Mouse (Mus musculus) right cerebral cortex, postnatal 36 days (tissue): ENCODE measurements at regions not wholly inside any gene's neighbourhood (a gene's known extent, or its start where the extent isn't known, plus 50 kb on each side); places are given as distances from the start of the nearest gene placed in this dataset.

ENCODE experiments used
- DNase-seq, 2 experiments: peaks; one replicate each; pipeline ENCODE4 v3.0.0; 2022; ENCODE audit warnings: low spot score in 2 of 2, mixed read lengths in 1 of 2

DNA sequence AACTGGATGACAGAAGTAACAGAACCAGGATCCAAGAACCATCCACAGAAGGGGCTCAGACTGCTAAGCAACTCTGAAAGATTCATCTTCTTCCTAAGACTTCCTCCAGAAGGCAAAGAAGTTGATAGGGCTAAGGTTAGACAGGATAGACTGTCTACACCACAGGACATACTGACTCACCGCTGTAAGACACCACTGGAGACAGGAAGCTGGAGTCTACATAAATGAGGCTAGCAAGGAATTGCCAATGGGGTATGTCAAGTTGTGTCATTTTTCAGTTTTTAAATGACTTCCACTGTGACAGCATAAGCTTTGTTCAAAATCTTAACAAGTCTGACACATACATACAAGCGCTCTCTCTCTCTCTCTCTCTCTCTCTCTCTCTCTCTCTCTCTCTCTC, 645.4 kb upstream of the Gm10131 start:
- no peak for DNase-seq

DNA sequence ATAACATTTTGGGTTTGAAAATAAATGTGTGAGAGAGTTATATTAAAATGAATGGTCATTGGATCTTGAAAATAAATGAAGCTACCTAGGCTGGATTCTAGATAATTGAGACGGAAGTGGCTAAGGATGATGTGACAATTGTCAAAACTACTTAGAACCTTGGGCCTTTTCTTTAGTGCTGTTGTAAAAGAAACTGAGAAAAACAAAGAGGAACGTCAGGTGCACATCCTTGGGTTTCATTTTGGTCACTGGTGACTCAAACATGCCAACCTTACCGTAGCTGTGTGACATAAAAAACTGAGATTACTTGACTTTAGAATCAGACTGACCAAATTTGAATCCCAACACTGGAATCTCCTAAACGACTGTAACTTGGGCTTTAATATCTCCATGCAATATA, 644.6 kb upstream of the Gm10131 start:
- DNase-seq, result no peak

DNA sequence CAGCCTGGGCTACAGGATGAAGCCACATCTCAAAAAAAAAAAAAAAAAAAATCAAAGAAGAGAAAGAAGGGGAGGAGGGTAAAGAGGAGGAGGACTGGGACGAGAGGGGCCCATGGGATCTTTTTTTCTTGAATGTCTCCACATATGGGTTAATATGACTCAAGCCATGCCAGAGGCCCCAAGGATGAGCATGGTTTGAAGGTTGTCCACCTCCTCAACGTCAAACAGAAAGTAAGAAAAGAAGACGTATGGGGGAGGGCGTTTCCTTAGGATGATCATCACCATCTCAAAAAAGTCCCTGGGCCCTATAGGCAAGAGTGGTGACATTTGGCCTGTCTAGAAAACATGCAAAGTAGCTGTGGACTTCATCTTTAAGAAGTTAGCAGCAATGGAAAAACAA, 643.9 kb upstream of the Gm10131 start:
- no peak for DNase-seq

DNA sequence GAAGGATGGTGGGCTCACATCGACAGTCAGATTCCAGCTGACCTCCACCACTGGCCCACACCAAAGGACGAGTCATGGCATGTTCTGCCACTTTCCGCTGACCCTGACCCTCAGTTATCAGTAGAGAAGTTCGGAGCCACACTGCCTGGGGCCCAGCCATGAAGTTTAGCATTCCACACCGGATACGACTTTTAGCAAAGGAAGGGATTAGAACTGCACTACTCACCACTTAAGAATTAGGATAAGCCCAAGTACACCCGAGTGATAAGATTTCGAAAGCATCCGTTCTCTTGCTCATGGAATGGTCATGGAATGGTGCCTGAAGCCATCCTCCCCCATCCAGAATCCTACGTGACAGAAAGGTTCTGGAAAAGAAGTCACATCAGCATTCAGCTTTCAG, 641.5 kb upstream of the Gm10131 start:
- DNase-seq, result no peak

DNA sequence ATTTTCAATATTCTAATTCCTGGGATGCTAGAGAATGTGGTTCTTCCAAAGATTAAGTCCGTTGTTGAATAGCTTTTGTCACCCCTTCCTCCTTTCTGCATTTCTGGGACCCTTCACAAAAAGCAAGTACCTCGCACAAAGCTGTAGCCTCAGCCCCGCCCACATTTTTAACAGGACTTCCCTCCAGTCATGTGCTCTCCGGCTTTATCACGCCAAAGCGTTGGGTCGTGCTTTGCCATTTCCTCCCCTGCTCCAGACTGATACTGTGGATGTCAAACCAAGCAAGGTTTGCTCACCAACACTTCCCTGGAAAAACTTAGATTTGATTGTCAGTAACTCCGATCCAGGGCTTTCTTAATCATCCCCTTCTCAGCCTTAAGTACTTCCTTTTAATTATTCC, 637.0 kb upstream of the Gm10131 start:
- DNase-seq, result no peak

DNA sequence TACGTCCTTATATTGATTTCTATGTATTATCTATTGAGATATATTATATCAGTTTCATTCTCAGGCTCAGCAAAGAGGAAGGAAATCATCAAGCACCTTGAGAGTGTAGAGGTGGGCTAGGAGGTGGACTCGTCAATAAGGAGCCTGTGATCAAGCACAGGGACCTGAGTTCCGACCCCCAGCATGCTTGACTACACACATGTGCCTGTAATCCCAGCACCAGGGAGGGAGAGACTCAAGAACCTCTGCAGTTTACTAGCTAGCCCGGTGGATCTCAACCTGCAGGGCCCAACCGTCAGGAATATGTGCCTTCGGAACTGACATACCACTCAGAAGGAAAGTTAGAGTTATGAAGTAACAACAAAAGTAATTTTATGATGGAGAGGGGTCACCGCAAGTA, 634.2 kb upstream of the Gm10131 start:
- no peak for DNase-seq

DNA sequence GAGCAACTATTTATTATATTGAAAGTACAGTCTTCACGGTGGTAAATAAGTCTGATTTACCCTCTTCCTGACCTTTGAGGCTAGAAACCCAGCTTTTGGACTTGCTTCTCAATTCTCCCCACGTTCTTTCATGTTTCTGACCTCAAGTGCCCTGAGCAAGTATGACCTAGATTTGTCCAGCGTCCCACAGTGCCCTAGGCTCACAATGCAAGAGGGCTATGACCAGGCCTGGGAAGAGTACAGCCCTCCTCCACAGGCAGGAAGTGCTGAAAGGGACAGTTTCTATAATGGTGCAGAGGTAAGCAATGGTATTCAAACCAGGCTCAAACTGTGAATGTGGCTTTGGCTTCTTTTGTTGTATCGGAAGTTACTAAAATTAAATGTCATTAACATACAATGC, 633.1 kb upstream of the Gm10131 start:
- DNase-seq, result no peak

DNA sequence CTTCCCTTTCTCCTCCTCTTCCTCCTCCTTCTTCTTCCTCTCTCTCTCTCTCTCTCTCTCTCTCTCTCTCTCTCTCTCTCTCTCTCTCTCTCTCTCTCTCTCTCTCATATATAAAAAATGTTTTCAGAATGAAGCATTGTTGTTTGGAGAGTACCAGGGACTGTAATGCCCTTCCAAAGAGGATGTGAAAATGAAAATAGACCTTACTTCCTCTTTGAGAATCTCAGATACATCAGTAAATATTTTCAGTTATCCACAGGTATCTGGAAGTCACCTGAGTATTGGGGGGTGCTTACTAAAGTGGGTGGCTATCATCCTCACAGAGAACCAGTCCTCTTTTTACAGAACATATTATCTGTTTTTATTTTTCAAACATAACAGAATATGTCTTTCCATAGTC, 632.6 kb upstream of the Gm10131 start:
- DNase-seq, result no peak

DNA sequence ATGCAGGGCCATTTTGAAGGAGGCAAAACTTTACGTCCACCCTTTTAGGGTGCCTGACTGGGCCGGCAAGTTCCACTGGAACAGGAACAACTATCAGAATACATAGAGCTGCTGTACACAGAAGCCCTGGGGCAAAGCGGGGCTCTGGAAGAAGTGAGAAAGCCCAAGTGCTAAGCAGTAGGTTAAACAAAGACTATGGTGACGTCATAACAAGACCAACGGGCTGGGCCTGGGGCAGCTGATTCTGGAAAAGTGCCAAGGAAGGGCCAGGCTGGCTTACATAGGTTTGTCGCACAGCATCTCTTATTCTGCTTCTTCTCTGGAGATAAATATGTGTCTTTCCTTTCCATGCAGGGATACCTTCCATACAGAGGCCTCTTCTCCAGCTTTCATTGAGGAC, 631.6 kb upstream of the Gm10131 start:
- DNase-seq, result no peak

DNA sequence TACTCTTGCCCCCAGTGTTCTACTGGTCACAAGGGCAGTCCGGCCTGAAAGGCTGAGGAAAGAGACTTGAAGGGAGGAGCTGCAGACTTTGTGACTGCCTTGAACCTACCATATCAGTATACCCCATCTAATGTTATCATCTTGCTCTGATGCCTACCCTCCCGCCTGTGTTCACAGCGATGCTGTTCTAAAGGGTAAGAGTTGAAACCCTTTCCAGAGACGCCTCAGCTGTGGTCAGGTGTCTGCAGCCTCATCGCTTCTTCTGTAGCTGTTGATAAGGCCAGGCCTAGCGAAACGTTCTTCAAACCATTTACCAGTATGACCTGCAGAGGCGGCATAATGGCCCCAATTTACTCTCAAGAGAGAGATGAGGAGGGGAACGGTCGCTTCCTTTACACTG, 629.3 kb upstream of the Gm10131 start:
- DNase-seq, result no peak

DNA sequence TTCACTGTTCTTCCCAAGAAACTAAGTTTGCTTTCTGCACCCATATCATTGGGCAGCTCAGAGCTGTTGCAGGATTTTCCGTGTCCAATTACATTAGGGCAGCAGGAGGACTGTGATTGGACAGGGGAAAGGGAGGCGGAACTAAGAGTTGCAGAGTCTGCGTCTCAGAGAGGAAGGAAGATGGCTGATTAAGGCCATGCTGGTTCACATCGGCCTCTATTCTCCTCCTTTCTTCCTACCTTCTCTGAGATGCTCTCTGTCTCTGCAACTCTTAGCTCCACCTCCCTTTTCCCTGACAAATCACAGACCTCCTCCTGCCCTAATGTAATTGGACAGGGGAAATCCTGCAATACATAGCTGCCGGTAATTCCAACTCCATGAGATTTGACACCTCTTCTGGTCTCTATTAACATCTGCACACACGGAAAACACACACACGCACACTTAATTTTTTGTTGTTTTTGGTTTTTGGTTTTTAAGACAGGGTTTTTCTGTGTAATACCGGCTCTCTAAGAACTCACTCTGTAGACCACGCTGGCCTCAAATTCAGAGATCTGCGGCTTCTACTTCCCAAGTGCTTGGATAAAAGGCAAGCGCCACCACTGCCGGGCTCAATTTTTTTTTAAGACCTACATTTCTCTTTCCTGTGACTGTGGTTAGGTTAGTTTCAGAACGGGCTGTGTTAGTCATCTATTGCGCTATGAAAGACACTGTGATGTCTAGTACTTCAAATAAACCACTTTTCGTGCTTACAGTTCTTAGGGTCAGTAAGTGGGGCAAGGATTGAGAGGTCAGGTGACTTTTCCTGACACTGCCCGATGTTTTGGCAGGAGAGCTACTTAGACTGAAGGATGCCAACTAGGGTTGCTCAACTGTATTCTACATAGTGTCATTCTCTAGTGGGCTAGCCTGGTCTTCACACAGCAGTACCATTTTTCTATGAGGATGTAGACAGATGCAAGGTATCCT, 628.6 kb upstream of the Gm10131 start:
- DNase-seq, result no peak

DNA sequence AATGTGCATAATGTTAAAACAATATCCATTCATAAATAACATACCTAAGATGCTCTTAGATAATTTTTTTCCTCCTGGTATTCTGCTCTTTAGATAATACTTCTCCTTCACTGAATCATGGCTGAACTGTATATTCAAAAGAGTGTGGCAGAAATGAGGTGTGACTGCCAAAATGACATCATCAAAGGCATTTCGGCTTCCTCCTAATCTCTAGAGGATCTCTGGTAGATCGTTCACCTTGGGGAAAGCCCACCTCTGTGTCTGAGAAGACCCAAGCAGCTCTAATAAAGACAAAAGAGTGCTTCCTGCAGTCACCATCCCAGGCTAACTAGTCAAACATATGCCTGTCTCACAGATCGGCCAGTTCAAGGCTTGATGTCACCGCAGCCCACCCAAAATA, 624.7 kb upstream of the Gm10131 start:
- no peak for DNase-seq

DNA sequence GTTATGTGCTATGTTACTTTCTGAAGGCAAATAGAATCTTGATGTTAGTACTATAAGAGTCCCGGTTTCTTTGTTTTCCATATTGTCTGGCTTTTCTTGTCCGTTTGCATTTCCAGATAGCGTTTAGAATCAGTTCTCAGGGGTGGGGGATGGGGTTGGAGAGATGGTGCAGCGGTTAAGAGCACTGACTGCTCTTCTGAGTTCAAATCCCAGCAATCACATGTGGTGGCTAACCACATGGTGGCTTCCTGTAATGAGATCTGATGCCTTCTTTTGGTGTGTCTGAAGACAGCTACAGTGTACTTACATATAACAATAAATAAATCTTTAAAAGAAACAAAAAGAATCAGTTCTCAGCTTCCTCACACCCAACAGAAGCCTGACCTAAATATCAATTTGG, 623.5 kb upstream of the Gm10131 start:
- no peak for DNase-seq

DNA sequence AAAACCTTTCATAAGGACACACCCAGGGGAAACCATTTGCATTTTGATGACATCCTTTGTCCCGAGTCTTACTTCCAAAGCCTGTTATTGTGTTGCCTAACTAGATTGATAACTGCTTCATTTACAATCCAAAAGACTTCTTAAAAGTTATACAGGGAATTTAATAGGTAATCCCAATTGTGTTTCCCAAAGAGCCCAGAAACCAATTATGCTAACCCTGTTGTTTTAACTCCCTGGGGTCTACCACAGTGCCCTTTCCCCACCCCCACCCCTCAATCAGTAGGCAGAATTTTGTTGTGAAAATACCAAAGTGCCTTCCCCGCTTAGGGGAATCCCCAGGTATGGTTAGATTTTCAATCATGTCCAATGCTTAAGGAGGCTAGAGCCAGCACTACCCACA, 621.3 kb upstream of the Gm10131 start:
- DNase-seq, result no peak

DNA sequence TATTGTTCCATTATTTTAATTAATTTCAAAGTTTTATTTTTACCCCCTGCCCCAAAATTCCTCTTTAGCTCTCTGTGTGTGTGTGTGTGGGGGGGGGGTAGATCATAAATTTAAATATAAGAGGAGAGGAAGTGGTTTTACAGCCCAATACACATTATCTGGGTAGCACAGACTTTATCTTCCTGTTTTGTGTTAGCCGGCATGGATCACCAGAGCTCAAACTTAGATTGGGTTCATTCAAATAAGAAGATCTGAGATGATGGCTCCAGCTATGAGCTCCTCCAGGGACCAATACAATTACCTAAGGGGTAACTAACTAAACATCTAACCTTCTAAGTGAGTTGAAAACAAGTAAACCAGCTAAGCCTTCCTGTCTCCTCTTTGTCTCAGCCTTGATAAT, 620.8 kb upstream of the Gm10131 start:
- DNase-seq, result no peak

DNA sequence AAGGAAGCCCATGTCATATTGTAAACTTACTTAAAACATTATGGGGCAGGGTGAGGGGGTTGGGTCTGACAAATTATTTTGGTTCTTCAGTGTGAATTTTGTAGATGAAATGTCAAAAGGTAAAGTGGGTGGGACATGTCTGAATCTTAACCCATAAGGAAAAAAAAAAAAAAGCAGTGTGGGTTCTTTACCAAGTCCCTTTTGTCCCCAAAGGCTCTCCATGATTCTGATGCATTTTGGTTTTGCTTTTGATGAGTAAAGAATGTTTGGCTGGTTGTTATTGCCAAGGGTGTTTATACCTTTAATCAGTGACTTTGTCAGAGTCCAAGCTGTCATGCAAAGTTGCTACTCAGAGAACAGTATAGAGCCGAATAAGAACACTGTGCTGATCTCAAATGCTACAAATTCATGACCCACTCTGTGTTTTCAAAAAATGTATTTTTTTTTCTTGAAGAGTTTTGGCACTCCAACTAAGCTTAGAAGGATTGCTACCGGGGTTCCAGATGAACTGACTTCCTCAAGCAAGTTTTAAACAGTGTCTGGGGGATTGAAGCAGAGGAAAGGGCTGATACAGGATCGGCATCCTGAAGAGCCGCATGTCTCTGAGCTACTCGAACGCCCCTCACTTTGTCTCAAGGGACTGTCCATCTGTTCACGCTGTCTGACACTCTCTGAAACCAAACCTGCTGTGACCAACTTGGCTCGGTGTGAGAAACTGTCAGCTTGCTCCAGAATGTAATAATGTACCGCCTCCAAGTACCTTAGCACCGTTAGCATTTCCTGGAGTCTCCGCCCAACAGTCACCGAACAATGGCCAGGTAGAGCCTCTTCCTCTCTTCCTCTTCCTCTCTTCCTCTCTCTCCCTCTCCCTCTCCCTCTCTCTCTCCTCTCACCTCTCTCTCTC, 619.8 kb upstream of the Gm10131 start:
- no peak for DNase-seq

DNA sequence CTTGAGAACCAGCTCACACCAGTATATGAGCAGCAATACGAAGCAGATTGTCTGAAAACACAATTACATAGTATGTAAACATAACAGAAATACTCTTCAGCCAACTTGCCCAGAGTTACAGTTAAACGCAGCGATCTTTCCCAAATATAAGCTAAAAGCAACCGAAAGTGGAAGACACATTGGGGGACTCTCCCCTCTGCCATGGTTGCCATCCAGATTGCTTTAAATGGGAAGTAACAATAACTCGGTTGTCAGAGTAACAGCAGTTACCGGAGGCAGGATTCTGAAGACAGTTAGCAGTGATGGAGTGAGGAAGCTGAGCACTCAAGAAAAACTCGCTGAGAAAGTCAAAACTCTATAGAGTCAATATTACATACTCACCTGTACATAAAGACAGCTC, 618.0 kb upstream of the Gm10131 start:
- DNase-seq, result no peak

DNA sequence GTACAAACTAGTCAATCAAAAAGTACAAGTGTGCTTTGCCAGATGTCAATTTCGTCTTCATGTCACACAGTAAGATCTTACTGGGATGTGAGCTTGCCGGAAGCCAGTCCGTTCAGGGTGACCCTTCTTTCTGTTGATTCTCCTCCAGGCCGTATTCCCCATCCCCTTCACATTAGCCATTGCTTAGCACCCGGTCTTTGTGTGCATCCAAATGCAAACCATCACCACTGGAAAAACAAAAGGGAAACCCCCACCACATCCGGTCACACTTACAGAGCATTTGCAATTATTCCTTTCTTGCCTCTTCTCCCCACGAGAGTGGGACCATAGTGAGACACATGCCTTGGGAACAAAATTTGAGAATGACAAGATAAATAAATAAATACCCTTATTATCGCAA, 616.2 kb upstream of the Gm10131 start:
- DNase-seq, result no peak

DNA sequence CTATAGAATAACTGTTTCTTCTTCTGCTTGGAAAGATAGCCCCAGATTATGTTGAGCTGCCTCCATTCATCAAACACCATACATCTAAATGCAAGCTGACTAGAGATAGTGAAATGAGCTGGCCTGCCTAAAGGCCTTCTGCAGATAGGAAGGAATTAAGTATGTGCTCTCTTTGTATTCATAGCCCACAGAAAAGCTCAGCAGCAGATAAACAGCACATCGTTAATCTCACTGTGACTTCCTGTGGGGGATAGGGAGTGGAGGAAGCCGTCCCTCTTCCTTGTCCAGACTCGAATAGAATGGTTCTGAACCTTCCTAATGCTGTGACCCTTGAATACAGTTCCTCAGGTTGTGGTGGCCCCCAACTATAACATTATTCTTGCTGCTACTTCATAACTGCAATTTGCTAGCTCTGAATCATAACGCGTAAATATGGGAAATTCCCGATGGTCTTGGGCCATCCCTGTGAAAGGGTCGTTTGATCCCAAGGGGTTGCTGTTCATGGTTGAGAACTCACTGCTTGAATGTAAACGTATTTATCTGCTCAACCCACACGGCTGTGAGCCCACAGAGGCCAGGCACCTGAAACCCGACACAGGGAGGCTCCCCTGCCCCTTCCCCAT, 614.7 kb upstream of the Gm10131 start:
- no peak for DNase-seq

DNA sequence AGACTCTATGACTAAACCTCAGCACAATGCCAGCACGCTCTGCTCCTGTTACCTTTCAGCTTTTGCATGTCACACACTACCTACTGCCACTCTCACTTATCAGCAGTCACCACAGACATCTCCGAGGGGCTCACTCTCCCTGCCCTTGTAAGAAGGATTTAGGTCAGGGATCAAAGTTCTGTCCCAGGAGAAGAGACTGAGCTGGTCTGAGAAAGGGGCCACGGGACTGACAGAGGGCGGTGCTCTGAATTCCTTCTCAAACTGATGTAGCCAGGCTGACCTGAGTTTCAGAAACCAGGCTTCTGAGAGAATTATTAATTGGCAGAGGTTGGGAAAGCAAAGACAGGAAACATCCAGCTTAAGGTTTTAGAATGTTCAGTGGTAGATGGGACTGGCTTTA, 614.0 kb upstream of the Gm10131 start:
- DNase-seq, result no peak

DNA sequence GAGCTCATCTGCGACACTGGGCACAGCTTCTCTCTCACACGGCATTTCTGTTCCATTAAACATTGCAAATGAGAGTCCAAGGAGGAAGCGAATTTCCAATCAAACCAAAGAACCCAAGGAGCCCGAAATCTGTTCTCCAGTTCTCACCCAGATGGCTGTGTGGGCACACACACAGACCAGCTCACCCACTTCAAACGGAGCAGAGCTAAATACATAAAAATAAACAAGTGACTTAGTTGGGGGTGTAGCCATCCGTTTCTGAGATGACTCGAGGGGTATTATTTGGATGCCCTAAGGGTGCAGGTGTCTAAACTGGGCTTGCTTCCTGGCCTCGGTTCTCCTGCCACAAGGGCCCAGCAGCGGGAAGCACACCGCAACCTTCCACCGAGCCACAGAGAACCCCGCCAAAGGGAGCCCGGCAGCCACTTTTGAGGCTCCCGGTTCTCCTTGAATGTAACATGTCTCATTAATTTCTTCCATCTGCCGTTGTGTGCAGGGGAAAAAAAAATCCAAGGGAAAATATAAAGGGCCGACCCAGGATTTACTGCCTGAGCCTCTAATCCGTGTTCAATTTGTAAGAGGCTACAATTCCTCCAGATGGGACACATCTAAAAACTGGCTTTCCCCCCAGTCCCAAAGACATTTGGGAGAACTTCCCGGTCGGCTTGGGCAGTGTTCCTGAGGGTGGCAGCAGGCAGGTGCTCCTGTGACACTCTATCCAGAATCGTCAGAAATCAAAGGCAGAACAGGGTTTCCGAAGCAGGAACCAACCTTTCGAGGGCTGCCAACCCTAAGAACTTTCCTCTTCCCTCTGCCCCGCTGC, 598.6 kb upstream of the Gm10131 start:
- DNase-seq, result peak; percentile 64 to 76

DNA sequence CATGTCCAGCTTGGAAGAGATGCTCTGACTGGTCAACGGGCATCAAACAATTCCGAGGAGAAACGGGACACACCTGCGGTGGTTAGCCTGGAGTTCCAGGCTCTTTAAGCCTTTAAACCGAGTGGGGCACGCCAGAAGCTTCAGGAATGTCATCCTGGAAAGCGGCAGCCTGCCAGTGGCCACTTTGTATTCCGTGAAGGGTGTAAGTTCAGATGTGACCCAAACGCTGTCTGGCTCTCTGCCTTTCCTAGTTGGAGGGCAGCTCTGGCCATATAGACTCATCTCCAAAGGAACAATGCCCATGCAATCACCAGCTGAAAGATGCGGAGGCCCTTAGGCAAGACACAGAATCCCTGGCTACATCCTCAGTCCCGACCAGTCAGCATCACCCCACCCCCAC, 597.8 kb upstream of the Gm10131 start:
- DNase-seq, result no peak
